Mouse (Mus musculus): Measurements from ENCODE around the gene Prdm16.

The Prdm16 gene

DNA sequence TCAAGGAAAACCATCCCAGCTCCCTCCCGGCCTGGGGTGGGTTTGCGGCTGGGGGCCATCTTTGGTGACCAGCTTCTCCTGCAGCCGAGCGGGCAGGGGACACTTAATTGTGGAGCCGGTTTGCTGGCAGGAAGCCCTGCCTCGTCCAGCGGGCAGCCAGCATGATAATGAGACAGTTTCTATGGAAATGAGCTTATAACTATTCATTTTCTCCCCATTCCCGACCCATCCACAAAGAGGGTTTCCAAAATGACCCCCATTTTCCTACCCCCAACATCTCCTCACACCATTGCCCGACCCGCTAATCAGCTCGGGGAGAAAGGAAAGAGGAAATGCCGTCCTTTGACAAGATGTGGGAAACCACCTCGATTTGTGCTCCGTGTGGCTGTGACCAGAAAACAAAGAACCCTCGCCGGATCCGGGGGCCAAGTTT, 86.7 kb downstream of the Prdm16 start:
- peak; percentile 37 for DNase-seq

DNA sequence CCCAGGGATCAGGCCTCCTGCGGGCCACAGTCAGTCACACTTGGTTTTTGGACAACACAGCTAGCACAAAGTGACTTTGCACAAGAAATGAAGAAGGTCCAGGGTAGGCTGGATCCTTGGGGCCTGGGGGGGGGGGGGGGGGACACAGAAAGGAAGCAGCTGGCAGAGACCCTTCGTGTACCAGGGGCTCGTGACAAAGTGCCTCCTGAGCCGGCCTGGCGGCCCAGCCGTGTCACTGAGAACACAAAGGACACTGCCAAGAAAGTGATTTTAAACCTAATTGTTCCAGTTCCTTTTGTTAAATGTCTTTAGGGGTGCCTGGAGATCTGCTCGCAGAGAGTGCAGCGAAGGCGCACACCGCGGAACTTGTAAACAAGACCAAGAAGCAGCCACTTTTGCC, 87.2 kb downstream of the Prdm16 start:
- no peak for DNase-seq

DNA sequence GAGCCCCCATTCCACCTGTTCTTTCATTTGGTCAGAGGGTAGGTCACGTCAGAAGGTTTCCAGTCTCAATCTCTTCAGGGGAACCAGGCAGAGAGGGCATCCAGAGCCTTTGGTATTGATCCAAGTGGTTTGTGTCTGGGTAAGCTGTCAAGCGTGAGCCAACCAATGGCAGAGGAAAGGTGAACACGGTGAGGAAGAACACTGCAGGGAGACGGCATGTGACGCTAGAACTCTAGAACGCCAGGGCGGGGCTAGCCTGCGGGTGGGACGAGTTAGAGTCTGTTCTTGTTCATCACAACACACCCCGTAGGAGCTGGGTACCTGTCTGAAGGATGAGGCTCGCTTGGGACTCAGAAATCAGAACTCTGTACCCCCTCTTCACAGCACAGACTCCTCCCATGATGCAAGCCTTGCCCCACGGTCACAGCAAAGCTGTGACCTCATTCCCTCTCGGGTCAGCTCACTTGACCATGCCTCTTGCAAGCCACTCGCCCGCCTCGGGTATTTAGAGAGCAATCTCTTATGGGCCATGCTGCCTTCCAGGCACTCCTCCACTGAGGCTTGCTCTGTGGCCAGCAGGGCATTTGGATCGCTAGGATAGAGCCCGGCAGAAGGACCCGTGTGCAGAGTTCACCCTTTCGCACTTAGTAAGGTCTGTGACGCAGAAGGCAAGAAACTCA, 89.4 kb downstream of the Prdm16 start:
- no peak for DNase-seq

DNA sequence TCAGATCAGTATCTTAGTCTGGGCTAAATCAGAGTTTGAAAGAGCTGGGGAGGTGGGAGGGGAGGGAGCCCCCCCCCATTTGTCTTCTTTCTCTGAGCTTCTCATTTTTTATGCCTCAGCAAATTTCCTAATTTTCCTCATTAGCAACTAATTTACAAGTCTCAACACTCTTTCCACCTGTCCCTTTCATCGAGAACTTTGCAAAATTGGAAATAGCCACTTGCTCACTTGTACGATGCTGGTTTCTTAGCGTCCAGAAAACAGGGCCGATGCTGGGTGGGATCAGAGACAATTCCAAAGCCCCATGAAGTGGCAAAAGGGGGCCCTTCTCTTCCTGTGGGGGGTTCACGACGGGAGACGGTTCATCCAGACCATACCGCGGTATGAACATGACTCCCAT, 91.4 kb downstream of the Prdm16 start:
- no peak for DNase-seq

DNA sequence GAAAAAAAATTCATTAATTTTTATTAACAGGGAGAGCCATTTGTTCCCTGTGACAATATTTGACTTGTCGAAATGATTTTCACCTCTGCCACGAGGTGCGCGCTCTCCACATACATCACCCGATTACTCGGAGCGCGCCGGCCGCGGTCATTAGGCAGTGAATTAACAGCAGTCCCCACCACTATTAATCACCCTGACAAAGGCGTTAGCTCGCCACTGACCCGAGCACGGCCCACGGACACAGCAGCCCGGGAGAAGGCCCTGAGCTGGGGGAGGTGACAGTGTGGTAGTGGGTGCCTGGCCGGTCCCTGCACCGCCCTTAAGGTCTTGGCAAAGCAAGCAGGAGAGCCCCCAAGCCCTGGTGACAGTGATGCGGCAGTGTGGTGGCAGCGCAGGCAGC, 92.8 kb downstream of the Prdm16 start:
- DNase-seq: no peak

DNA sequence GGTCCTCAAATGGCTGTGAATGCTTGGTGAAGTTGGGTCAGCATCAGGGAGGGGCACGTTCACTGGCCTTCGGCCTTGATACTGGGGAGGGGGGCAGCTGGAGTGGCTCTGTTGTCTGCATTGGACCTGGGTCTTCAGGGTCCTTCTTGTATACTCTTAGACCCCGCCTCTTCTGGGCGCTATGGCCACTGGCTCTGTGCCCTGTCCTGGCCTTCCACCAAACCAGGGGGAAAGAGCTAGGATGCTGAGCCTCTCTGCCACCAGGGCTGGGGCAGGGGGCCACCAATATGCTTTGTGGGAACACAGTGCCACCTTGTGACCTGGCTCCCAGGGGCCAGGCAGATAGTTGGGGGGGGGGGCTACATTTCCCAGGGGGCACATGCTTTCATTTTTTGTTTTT, 93.5 kb downstream of the Prdm16 start:
- DNase-seq: no peak

DNA sequence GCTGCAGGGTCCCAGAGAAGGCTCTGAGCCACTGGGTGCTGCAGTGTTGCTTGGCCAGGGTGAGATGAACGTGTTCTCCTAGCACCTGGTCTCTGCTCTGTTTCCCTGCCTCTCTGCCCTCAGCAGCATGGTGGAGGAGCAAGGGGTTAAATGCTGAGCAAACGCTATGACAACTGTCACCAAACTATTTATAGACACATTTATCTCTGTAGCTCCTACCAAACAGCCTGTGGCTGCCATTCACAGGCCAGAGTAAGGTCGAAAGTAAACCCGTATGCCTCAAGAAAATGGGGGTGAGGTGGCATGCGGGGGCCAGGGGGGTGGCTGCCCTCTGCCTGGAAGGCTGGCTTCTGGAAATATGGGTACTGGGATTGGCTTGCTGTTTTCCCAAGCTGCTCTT, 94.1 kb downstream of the Prdm16 start:
- DNase-seq: no peak

DNA sequence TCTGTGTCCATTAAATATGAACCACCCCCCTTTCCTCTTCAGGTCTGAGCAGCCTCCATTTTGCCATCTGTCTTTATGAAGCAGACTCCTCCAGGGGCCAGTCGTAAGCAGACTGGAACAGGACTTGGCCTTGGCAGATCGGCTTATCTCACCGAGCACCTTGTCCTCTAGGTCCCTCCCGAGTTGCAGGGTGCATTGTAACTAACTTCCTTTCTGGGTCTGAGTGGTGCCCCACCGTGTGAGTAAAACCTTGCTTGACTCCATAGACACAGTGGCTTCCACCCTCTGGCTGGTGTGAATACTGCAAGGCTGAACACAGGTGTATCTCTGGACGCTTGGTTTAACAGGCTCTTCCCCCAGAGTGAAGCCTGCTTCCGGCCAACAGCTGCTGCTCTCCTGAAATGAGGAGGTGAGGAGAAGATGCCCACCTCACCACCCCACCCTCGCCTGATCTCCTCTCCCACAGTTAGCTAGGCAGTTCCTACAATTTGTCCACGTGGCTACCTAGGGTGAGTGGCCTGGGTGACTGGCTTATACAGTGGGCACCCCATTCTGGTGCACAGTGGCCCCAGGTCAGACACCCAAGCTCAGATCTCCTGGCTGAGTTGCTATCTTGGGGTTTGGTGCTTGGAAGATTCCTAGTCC, 94.9 kb downstream of the Prdm16 start:
- DNase-seq: no peak

DNA sequence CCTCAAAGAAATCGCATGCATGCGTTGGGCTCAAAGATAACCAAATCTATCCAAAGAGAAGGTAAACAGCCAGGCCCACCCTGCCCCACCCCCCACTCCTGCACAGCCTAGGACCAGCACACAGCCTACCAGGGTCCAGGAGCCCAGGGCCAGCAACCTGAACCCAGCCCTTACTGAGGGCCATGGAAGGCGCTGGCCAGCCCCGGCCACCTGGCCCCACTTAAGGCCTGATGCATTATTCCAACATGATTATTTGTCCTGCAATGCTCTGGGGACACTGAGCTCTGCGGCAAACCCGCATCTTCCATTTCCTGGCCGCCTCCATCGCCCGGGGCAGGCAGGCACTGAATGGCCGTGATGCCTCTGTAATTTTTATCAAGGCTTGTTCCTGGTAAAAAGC, 96.0 kb downstream of the Prdm16 start:
- DNase-seq: no peak

DNA sequence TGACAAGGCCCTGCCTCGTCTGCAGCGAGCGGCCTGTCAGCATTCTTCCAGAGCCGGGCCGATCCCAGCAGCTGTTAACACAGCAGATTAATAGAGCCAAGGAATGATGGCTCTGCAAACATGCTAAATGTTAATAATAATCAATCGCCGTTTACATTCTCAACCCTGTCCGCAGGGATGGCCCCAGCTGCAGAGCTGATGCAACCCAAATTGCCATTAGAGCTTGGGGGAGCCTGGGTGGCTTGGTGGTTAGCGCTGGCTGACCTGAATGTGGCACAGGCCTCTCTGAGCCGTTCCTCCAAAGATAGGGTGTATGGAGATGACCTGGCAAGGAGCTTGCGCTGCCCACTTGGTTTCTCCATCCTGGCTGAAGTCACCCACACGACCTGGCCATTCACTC, 97.0 kb downstream of the Prdm16 start:
- no peak for DNase-seq

DNA sequence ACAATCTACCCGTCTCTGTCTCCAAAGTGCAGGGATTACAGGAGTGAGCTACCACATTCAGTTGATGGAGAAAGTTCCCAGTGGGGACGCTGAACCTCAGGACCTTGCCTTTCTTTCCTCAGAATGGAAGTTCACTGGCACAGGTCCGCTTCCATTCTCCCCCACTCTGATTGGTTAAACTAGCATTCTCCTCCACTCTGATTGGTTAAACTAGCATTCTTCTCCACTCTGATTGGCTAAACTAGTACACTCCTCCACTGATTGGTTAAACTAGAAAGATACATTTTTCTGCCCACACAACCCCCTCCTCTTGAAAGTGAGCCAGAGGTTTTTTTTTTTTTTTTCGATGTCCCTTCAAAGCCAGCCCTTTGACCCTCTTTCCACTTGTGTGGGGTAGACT, 97.9 kb downstream of the Prdm16 start:
- no peak for DNase-seq

DNA sequence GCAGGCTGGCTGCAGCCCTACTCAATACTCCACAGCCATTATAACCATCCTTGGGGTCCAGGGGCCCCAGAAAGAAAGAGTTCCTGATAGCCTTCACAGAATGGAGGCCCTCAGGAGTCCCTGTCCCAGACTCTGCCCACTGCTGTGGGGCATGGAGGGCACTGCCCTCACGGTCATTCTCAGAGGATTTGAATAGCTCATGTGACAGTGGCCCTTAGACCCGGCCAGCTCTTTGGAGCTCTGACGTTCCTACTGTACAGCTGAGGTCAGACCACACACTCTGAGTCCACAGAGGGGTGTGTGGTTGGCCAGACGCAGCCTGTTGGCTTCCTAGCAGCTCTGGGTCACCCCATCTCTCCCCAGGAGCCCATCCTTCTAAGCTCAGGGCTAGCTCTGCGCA, 100.6 kb downstream of the Prdm16 start:
- DNase-seq: no peak

DNA sequence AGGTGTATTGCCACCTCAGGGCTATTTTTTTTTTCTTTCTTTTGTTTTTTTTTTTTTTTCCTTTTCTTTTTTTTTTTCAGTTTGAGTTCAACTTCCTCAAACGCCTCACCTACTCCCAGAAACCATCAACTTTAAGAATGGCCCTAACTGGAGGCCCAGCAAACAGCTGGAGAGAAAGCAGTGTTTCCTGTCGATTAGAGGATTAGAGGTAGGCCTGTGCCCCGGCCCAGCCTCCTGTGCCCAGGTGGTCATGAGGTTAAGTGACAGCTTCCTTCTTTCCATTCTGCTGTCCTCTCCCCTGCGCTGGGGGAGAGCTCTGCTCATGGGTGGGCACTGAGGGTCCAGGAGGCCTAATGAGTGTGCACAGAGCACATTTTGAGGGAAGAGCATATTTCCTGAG, 105.3 kb downstream of the Prdm16 start:
- no peak for DNase-seq

DNA sequence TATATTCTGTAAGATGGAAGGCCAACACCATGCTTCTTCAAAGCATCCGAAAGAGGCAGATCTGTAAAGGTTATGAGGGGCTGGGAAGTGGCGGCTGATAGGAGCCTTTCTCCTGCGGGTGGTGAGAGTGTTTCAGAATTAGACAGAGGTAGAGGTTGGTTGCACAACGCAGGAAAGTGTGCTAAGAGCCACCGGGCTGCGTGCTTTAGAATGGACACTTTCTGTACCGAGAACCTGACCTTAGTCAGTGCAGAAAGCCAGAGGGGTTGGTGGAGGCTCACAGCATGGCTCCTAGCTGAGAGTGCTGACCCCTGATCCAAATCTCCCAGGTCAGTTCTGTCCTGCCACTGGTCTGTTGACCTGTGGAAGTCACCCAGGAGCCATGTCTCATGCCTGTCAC, 106.3 kb downstream of the Prdm16 start:
- no peak for DNase-seq

DNA sequence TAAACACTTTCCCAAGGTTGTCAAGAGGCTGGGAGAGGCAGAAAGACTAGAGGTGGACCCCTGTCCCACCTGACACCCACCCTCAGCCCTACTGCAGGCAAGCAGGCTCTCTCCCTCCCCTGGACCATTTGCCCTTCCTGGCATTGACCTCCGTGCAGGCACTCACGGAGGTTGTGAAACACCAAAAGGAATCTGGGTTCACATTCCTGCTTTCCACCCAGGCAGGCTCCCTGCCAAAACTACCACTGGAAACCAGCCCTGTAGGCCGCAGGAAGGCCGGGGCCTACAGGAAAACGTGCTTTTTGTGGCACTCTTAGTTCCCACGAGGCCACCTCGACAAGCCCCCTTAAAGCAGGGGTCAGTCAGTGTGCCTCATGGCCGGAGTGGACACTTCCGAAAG, 109.2 kb downstream of the Prdm16 start:
- peak; percentile 75 for DNase-seq

DNA sequence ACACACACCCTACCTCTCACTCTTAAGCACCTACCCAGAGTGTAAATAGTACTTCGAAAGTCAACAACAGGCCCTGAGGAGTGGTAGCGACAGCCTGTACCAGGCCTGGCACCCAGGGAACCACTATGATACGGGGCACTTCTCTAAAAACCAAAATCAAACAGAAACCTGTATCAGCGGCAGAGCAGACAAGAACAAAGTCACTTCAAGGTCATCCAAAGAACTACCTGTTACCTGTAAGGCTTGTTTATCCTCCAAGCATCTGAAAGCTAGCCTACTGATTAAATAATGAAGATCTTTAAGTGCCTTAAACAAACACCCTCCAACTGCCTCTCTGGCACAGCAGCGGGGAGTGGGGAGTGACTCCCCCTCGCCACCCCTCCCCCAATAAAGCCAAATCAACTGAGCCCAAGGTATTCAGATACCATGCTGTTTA, 110.3 kb downstream of the Prdm16 start:
- no peak for DNase-seq

DNA sequence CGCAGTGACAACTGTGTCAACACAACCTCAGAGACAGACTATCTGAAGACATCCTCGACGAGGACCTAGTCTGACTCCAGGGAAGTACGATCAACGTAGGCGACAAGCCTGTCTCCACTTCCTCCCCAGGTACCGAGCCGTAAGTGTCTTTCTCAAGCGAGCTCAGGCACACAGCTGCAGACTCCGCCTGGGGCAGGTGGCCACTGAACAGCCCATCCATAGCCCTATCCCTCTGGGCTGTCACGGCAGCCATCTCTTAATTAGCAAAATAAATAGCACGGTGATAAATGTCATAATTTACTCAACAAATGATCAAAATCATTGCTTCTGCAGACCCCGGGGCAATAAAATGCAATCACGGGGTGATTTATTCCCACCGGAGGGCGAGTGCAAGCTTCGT, 112.8 kb downstream of the Prdm16 start:
- no peak for DNase-seq

DNA sequence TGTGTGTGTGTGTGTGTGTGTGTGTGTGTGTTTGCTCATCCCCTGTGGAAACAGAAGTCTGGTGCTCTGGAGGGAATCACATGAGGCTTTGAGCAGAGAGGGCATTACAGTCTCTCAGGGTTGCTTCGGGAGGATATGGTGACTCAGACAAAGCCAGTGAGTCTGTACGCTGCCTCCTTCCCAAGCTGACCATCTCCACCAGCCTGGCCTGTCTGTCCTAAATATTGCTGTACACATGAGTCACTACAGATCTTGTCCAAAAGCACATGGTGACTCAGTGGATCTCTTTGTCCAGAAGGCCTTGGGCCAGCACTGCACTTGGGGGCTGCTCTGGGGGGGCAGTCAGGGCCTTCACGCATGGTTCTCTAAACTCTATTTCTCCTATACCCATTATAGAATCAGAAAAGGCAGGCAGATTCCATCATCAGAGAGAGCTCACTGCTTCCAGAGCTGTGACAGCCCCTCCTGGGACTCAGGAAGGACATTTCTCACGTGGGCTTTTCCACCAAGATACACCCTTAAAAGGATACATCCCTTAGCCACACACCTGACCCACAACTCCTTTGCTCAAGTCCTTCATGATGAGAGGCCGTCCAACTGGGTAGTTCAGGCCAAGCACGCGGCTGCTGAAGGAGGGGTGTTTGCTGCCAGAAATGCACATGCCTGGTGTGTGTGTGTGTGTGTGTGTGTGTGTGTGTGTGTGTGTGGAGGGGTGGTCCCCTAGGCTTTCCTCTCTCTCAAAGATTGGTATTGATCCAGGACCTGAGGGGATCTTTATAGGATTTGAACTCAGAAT, 114.6 kb downstream of the Prdm16 start:
- DNase-seq: no peak

DNA sequence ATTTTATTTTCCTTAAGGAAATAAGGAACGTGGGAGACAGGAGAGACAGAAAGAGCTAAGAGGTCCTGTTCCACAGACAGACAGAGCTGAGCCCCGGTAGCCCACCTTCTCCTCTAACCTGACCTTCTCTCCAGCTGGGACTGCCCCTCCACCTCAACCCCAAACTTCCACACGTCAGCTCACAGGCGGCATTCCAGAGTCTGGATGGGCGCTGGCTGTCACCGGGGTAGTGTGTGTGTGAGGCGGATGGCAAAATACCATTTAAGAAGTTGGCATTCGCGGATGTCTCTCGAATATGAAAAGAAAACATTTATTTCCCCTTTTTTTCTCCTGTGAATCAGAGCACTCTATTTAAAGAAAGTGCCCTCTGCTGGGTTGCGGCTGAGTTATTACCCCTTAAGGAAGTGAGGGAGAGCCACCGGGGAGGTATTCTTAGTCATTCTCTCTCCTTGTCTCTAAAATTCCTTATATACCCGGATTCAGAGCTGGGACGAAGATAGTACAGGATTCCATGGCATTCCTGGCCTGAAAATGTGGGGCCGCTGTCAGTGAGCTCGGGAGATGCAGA, 117.1 kb downstream of the Prdm16 start:
- no peak for DNase-seq

DNA sequence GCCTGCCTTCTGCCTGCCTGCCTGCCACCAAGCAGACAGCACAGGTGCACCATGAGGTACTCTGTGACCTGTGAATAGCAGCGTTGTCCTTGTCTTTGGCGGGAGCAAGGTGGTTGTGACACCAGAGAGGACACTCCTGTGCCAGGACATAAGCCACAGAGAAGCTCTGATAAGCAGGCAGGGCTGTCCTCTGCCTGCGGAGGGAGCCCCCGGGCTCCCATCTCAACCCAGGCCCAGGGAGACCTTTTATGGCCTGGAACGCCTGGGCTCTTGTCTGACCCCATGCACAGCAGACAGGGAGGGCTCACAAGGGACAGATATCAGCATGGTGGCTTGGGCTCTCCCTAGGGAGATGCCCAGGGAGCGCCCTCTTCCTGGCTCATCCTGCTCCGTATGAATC, 118.7 kb downstream of the Prdm16 start:
- DNase-seq: no peak

DNA sequence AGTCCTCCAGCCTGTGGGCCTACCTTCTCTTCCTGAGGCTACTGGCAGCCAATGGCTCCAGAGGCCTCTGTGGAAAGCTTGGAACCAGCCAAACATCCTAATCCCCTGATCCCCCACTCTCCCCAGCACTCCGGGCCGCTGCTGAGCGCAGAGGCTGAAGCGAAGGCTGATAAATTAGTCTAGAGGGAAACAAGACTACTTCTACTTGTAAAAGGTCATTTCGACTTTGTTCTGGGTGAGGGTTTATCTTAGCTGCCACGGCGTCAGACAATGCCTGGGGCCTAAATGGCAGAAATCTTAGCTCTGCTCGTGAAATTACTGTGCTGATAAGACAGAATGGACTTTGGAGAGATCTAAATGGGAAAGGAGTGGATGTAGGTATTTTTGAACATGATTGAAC, 120.2 kb downstream of the Prdm16 start:
- no peak for DNase-seq

DNA sequence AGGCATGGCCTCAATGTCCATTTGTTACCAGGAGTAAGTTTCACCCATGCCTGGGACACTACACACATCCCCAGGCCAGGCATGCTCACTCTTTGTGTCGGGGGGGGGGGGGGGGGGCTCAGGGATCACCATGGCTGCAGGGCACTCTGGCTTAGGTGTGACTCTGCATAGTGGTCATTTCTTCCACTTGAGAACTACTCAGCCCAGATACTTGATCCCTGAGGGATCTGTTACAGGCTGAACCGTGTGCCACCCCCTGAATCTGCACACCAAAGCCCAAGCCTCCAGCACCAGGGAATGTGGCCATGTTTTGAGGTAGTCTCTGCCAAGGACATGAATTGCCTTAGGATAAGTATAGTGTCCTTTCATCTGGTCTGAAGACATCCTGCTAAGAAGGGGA, 123.0 kb downstream of the Prdm16 start:
- DNase-seq: no peak

DNA sequence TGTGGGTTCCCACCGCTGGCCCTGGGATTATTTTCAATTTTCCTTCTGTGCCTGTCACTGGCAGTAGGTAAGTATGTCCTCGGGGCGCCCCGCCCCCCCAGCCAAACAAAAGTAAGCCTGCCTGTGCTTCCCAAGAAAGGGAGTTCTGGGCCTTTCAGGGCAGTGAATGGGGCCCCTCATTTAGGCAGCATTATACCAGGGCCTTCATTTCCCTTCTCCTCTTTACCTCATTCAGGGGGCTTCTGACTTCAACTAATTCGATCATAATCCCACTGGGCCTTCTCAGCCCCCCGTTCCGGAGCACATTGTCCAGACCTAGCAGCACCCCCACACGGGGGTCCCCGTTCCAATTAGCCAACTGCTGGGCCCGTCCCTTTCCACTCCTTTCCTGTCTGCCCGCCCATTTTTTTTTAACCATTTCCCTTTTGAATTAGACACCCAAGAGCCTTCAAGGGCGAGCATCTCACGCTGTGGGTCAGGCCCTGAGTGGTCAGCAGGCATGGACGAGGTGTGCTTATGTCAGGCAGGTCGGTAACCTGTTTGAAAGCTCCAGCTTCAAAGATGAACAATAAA, 124.1 kb downstream of the Prdm16 start:
- DNase-seq: no peak

Measured in kidney, postnatal 10 days (tissue).